In genomic region chr16:23372340-23372739, GRCm38 (mm10) we compare ENCODE assay signal across 21 mouse cellular contexts. TPM values are rescaled to one million over a fixed set of nuclear protein-coding genes. Genes with fewer than 3 reads are reported as not detected.
DNase-seq lines count a peak whose midpoint lies in the region; ATAC-seq and TF ChIP-seq lines count a peak whose summit lies in the region.
"Had no signal": no experiment of that assay in that cellular context is flagged by ENCODE, and none has a peak within 500 bp of the region (broad histone marks: within the 10 kb centered on the region; RNA-seq: fewer than 3 reads in every experiment).

No protein-coding gene starts in this region.

- H3K9me3 ChIP-seq in lung, embryonic 15.5 days: no peaks in the 10 kb centered on the region
- H3K9me3 ChIP-seq: forebrain, embryonic 15.5 days had no signal

- 52% methylated on average over 2 of the region's 2 CpGs for WGBS in heart, adult 2 months
- 57% methylated on average over 2 of the region's 2 CpGs for WGBS in lung, embryonic 15.5 days

- peak; percentile 34 to 39 for DNase-seq in heart, postnatal 10 days
- no peak for DNase-seq in heart, adult 2 months
- DNase-seq in lung, postnatal 14 days: no peak
- peak; percentile 31 for DNase-seq in lung, postnatal 25 days (ENCODE audit: low spot score)
- DNase-seq in spleen, postnatal 36 days (ENCODE audit: low spot score in 2 of 2): no peak
- DNase-seq in thymus, postnatal 4 days: no peak
- DNase-seq: adrenal gland, adult 2 months; adrenal gland, postnatal 25 days; cerebellum, adult 18-20 months; cerebellum, adult 9-11 months; gastrocnemius, postnatal 36 days had no signal

- no peak overlapping the region for H3K4me2 ChIP-seq in lung, embryonic 15.5 days
- H3K4me2 ChIP-seq: forebrain, embryonic 15.5 days; hindbrain, embryonic 15.5 days had no signal

- ATAC-seq in lung, embryonic 15.5 days (ENCODE audit: borderline replicate concordance, extremely low read depth, low FRiP score, low TSS enrichment): peak; percentile 65
- ATAC-seq: forebrain, embryonic 15.5 days had no signal

- no peak overlapping the region for H3K27ac ChIP-seq in heart, adult 2 months
- H3K27ac ChIP-seq in lung, embryonic 15.5 days: no peak overlapping the region
- H3K27ac ChIP-seq: forebrain, embryonic 15.5 days; hindbrain, embryonic 15.5 days had no signal

- TF ChIP-seq EP300 in heart, adult 2 months (IDR thresholded peaks at IDR 0.05; ENCODE audit: insufficient read depth, low read depth, low read length): no peak

- no peak overlapping the region for H3K9ac ChIP-seq in heart, adult 2 months (ENCODE audit: low read depth, low read length)
- H3K9ac ChIP-seq in lung, embryonic 15.5 days: no peak overlapping the region
- H3K9ac ChIP-seq: forebrain, embryonic 15.5 days; hindbrain, embryonic 15.5 days had no signal

- H3K79me2 ChIP-seq in heart, adult 2 months (replicated peaks; ENCODE audit: control insufficient read depth, insufficient read depth, low read length): no peaks in the 10 kb centered on the region

- intact Hi-C loops in heart, postnatal 10 days (cut with DNase I): no loop called here
- intact Hi-C loops in heart, adult 2 months (cut with DNase I): no loop called here

- no peak for TF ChIP-seq CTCF in heart, adult 2 months (IDR thresholded peaks at IDR 0.05)

- no peaks in the 10 kb centered on the region for H3K27me3 ChIP-seq in heart, adult 2 months (ENCODE audit: control insufficient read depth, insufficient read depth, low read length)
- H3K27me3 ChIP-seq in lung, embryonic 15.5 days: no peaks in the 10 kb centered on the region
- H3K27me3 ChIP-seq: forebrain, embryonic 15.5 days; hindbrain, embryonic 15.5 days had no signal

- no peak overlapping the region for H3K4me3 ChIP-seq in heart, adult 2 months
- no peak overlapping the region for H3K4me3 ChIP-seq in lung, embryonic 15.5 days
- H3K4me3 ChIP-seq: forebrain, embryonic 15.5 days; hindbrain, embryonic 15.5 days had no signal

- H3K4me1 ChIP-seq in heart, adult 2 months (ENCODE audit: control insufficient read depth, insufficient read depth, low read length): no peaks in the 10 kb centered on the region; the same call in 1 of the 2 replicates
- H3K4me1 ChIP-seq in lung, embryonic 15.5 days: peaks cover 9% of the 10 kb centered on the region; the same call in 1 of the 2 replicates
- H3K4me1 ChIP-seq: forebrain, embryonic 15.5 days; hindbrain, embryonic 15.5 days had no signal

- H3K36me3 ChIP-seq in heart, adult 2 months (ENCODE audit: control insufficient read depth, insufficient read depth, low read length): no peaks in the 10 kb centered on the region
- H3K36me3 ChIP-seq in lung, embryonic 15.5 days: no peaks in the 10 kb centered on the region
- H3K36me3 ChIP-seq: forebrain, embryonic 15.5 days; hindbrain, embryonic 15.5 days had no signal

- no peak for TF ChIP-seq POLR2A in heart, adult 2 months (IDR thresholded peaks at IDR 0.05; ENCODE audit: insufficient read depth, low read depth, low read length)

RNA-seq across cellular contexts. Expression of gene Rtp1, which starts 56.6 kb away (rescaled TPM):
- total RNA-seq in heart, postnatal 10 days (2021): not detected
- total RNA-seq in heart, adult 2 months (2021): not detected
- not detected in 2 replicates for polyA plus RNA-seq in heart, adult 2 months (2012; rRNA removed)
- polyA plus RNA-seq in lung, embryonic 15.5 days (2015; fragmentation: Nextera tagmentation; extraction: Ambion mirVana): not detected in 2 replicates
- total RNA-seq: adrenal gland, adult 2 months; adrenal gland, postnatal 25 days; ES-E14; gastrocnemius, adult 8-10 months; gastrocnemius, postnatal 36 days; heart, adult 18-20 months; heart, postnatal 25 days had no signal
- polyA plus RNA-seq: adrenal gland, adult 2 months; embryonic facial prominence, embryonic 11.5 days; heart, embryonic 14.5 days; hindbrain, embryonic 11.5 days had no signal

Comparison
In these comparisons a context has a peak if more than half of its experiments do, and no peak if none do; other contexts are left out.
1. DNase-seq: peak in heart, postnatal 10 days (2 of 2) and lung, postnatal 25 days (single experiment); none in heart, adult 2 months (0 of 2), lung, postnatal 14 days (single experiment), spleen, postnatal 36 days (0 of 2) and thymus, postnatal 4 days (single experiment).